Mouse (Mus musculus) bone marrow macrophage, adult 2 months (primary cell): ENCODE measurements at regions not wholly inside any gene's neighbourhood (a gene's known extent, or its start where the extent isn't known, plus 50 kb on each side); places are given as distances from the start of the nearest gene placed in this dataset.

ENCODE experiments used
- CTCF ChIP-seq: IDR thresholded peaks from 2 replicates; pipeline ENCODE4 v1.5.1; 2012; ENCODE audit warnings: low read depth, mild to moderate bottlenecking, low read length, moderate library complexity
- POLR2A ChIP-seq: IDR thresholded peaks from 2 replicates; pipeline ENCODE4 v1.6.1; 2012; ENCODE audit warnings: mild to moderate bottlenecking, low read depth, low read length, borderline replicate concordance

DNA sequence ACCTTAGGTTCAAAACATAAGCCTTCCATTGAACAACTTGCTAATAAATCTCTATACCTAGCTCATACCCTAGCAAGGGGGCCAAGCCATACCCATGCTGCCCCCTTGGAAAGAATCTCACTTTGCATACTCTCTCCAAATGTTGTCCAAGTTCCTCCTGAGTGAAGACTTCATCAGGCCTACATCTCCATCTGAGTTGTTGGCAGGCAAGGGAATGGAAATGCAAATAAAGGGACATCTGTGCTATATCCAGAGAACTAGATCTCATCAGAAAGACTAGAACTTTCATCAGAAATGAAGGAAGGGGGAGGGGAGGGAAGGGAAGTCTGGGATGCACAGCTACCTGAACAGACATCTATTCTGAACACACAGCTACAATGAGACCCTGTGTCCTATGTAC is 611.4 kb upstream of the Arid1b start:
- no peak for TF ChIP-seq POLR2A
- TF ChIP-seq CTCF: no peak
